Comparison of ENCODE assay signal across 33 mouse cellular contexts in the genomic region with DNA sequence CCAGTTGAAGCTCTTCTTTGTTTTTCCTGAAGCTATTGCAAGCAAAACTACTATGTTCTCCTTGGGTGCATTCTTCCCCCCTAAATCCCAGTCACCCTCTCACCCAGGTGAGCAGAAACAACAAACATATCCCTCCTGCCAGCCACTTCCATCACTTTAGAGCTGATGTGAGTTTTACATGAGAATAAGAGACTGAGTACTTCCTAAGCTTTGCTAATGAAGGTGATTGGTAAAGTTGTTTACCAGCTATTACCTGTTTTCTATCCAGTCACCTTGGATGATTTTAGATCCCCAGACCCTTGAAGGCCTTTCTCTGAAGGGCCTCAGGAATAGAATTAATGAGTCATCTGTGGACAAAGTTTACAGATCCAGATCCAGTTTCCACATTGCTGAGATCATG. TPM values are rescaled to one million over a fixed set of nuclear protein-coding genes. Genes with fewer than 3 reads are reported as not detected.
"Had no signal": no experiment of that assay in that cellular context is flagged by ENCODE, and none has a peak within 500 bp of the region (broad histone marks: within the 10 kb centered on the region; RNA-seq: fewer than 3 reads in every experiment).

No protein-coding gene starts in this region.

- H3K4me2 ChIP-seq: heart, embryonic 11.5 days; heart, embryonic 13.5 days; heart, embryonic 15.5 days; hindbrain, embryonic 13.5 days; hindbrain, embryonic 15.5 days; kidney, embryonic 15.5 days; limb, embryonic 12.5 days; liver, embryonic 12.5 days had no signal

- H3K9ac ChIP-seq: heart, embryonic 13.5 days; heart, embryonic 15.5 days; hindbrain, embryonic 13.5 days; hindbrain, embryonic 15.5 days; kidney, embryonic 15.5 days; limb, embryonic 12.5 days; liver, embryonic 12.5 days; liver, embryonic 14.5 days had no signal

- H3K27me3 ChIP-seq: heart, embryonic 13.5 days; heart, embryonic 15.5 days; hindbrain, embryonic 13.5 days; hindbrain, embryonic 15.5 days; kidney, embryonic 15.5 days; limb, embryonic 12.5 days; liver, embryonic 12.5 days had no signal

- ATAC-seq: hindbrain, postnatal 0 days; intestine, embryonic 16.5 days; liver, embryonic 12.5 days had no signal

- H3K9me3 ChIP-seq: heart, embryonic 13.5 days; heart, embryonic 15.5 days; hindbrain, embryonic 15.5 days; kidney, embryonic 15.5 days; limb, embryonic 10.5 days; limb, embryonic 12.5 days; liver, embryonic 12.5 days had no signal

- H3K36me3 ChIP-seq: heart, embryonic 13.5 days; heart, embryonic 15.5 days; hindbrain, embryonic 13.5 days; hindbrain, embryonic 15.5 days; kidney, embryonic 15.5 days; limb, embryonic 10.5 days; limb, embryonic 12.5 days; liver, embryonic 12.5 days had no signal

- H3K27ac ChIP-seq: gastrocnemius, adult 2 months; heart, adult 2 months; heart, embryonic 13.5 days; heart, embryonic 15.5 days; hindbrain, embryonic 13.5 days; hindbrain, embryonic 15.5 days; hindbrain, postnatal 0 days; kidney, embryonic 15.5 days; kidney, postnatal 0 days; left cerebral cortex, adult 2 months; limb, embryonic 10.5 days; limb, embryonic 12.5 days; liver, embryonic 12.5 days; liver, embryonic 14.5 days had no signal

- DNase-seq: gastrocnemius, adult 2 months; gastrocnemius, postnatal 14 days; gastrocnemius, postnatal 36 days; heart, adult 11 months; heart, adult 2 months; heart, postnatal 14 days; heart, postnatal 36 days; kidney, adult 11 months; kidney, adult 2 months; kidney, adult 9 months; kidney, postnatal 14 days; kidney, postnatal 36 days; liver had no signal

- H3K4me1 ChIP-seq: heart, embryonic 13.5 days; heart, embryonic 15.5 days; kidney, embryonic 15.5 days; liver, embryonic 12.5 days had no signal

- H3K4me3 ChIP-seq: gastrocnemius, adult 2 months; heart, adult 2 months; heart, embryonic 13.5 days; heart, embryonic 15.5 days; hindbrain, embryonic 13.5 days; hindbrain, embryonic 15.5 days; kidney, embryonic 15.5 days; left cerebral cortex, adult 2 months; limb, embryonic 10.5 days; limb, embryonic 12.5 days; liver, embryonic 12.5 days had no signal

RNA-seq across cellular contexts. Expression of a gene that starts 29.4 kb away (rescaled TPM):
- polyA plus RNA-seq: gonadal fat pad, adult 2 months; heart, adult 2 months; heart, embryonic 11.5 days; heart, embryonic 13.5 days; heart, embryonic 15.5 days; heart, postnatal 0 days; hindbrain, embryonic 11.5 days; hindbrain, embryonic 13.5 days; hindbrain, embryonic 15.5 days; hindbrain, postnatal 0 days; intestine, embryonic 14.5 days; intestine, embryonic 16.5 days; kidney, adult 2 months; kidney, embryonic 15.5 days; kidney, postnatal 0 days; large intestine, adult 2 months; limb, embryonic 10.5 days; limb, embryonic 12.5 days; limb, embryonic 14.5 days; liver, embryonic 12.5 days; liver, embryonic 14.5 days had no signal
